Mouse (Mus musculus): ENCODE measurements around the gene Mettl15. TPM values are rescaled to one million over a fixed set of nuclear protein-coding genes. Genes with fewer than 3 reads are reported as not detected.
A peak's percentile ranks its signal among the peaks of the same experiment; 100 is the strongest.

The Mettl15 gene
- polyA plus RNA-seq, 1 experiment from 2014 or later: 11.2 TPM

DNA sequence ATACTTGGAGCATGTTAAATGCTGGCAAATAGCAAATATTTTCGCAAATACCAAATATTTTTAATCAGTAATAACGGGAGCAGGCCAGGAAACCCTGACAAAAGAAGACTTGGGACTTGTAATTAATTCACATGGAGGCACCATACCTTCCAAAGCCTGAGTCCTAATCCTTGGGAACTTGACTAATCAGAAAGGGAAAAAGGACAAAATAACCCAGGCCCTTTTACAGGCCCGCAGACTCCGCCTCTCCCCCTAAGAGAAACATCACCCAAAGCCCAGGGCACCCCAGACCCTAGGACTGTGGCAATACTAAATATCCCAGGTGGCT is 312 bp downstream of the Mettl15 start:
- no peaks in the 10 kb centered on the region for H3K9me3 ChIP-seq (ENCODE audit: control insufficient read depth, low read length)
- H3K27me3 ChIP-seq (ENCODE audit: control insufficient read depth, insufficient read depth, low read length): no peaks in the 10 kb centered on the region
- ATAC-seq (ENCODE audit: insufficient read depth, low FRiP score, low TSS enrichment) (no peak), DNase-seq (ENCODE audit: low spot score) (no peak)
- no peak overlapping the region for H3K27ac ChIP-seq (ENCODE audit: low read depth, low read length)
- peak overlapping the region; percentile 62 for H3K4me2 ChIP-seq (ENCODE audit: low read depth)
- H3K4me3 ChIP-seq (ENCODE audit: low read depth, low read length): peak overlapping the region; percentile 70
- WGBS: 8% methylated on average over 4 of the region's 4 CpGs
- peak overlapping the region; percentile 53 for H3K9ac ChIP-seq (ENCODE audit: low read length)
- no peaks in the 10 kb centered on the region; the same call in 1 of the 2 replicates for H3K4me1 ChIP-seq (ENCODE audit: control insufficient read depth, insufficient read depth, low read length)
- H3K36me3 ChIP-seq (ENCODE audit: control insufficient read depth, insufficient read depth, low read length): no peaks in the 10 kb centered on the region

DNA sequence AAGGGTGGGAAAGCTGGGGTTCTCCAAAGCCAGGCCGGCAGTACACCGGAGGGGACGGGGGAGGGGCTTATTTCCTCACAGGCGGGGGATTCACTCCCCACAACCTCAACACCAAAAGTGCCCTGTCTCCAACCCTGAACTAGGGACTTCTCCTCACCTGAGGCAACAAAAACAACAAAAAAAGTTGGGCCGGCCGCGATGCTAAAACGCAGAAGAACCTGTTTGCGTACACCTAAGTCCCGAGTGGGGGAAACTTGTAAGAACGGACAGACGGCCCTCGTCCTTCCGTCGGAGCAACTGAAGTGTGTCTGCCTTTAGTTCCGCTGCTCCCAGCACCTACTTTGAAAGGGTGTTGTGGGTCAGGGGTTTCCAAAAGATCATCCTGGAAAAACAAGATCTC is 2.5 kb downstream of the Mettl15 start:
- H3K4me2 ChIP-seq (ENCODE audit: low read depth): peak overlapping the region; percentile 39
- no peak overlapping the region for H3K27ac ChIP-seq (ENCODE audit: low read depth, low read length)
- H3K4me1 ChIP-seq (ENCODE audit: control insufficient read depth, insufficient read depth, low read length): no peaks in the 10 kb centered on the region; the same call in 1 of the 2 replicates
- under 1% methylated on average over 16 of the region's 16 CpGs for WGBS
- no peaks in the 10 kb centered on the region for H3K27me3 ChIP-seq (ENCODE audit: control insufficient read depth, insufficient read depth, low read length)
- ATAC-seq (ENCODE audit: insufficient read depth, low FRiP score, low TSS enrichment): no peak
- DNase-seq (ENCODE audit: low spot score): peak; percentile 61
- H3K9ac ChIP-seq (ENCODE audit: low read length): peak overlapping the region; percentile 59
- H3K9me3 ChIP-seq (ENCODE audit: control insufficient read depth, low read length): no peaks in the 10 kb centered on the region
- H3K36me3 ChIP-seq (ENCODE audit: control insufficient read depth, insufficient read depth, low read length): no peaks in the 10 kb centered on the region
- peak overlapping the region; percentile 33 for H3K4me3 ChIP-seq (ENCODE audit: low read depth, low read length)

DNA sequence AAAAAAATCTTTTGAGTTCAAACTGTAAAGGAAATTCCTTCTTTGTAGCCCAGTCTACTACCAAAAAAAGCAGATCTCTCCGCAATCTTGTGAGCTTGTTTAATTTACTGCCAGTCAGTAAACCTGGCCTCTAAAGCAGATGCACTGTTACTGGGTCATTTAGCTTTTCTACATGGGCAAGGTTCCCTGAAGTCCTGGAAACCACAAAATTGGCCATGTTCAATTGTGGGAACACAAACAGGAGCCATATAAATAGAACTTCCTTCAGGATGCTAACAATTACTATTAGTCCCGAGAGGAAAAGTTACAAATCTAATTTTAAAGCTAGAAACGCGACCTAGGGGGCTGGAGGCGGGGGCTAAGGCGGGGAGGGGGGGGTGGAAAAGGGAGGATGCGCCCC is 3.0 kb downstream of the Mettl15 start:
- H3K9ac ChIP-seq (ENCODE audit: low read length): peak overlapping the region; percentile 59
- H3K4me2 ChIP-seq (ENCODE audit: low read depth): peak overlapping the region; percentile 39
- DNase-seq (ENCODE audit: low spot score) (no peak), ATAC-seq (ENCODE audit: insufficient read depth, low FRiP score, low TSS enrichment) (no peak)
- no peaks in the 10 kb centered on the region for H3K36me3 ChIP-seq (ENCODE audit: control insufficient read depth, insufficient read depth, low read length)
- 6% methylated on average over 7 of the region's 7 CpGs for WGBS
- peak overlapping the region; percentile 33 for H3K4me3 ChIP-seq (ENCODE audit: low read depth, low read length)
- no peaks in the 10 kb centered on the region for H3K27me3 ChIP-seq (ENCODE audit: control insufficient read depth, insufficient read depth, low read length)
- no peaks in the 10 kb centered on the region; the same call in 1 of the 2 replicates for H3K4me1 ChIP-seq (ENCODE audit: control insufficient read depth, insufficient read depth, low read length)
- H3K9me3 ChIP-seq (ENCODE audit: control insufficient read depth, low read length): no peaks in the 10 kb centered on the region
- H3K27ac ChIP-seq (ENCODE audit: low read depth, low read length): no peak overlapping the region

DNA sequence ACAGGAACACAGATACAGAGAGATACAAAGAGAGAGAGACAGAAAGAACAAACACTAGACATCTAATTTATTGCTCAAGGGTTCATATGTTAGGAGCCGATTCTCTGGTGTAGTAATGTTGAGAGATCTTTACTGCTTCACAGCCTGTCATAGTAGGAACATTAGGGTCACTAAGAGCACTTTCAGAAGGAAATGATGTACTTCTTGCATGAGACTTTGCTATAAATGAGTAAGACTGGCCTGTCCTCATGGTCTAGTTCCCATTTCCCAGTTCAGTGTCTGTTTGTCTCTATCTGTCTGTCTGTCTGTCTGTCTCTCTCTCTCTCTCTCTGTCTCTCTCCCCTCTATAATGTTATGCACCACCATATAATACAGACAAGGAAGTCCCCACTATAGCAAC is 7.5 kb downstream of the Mettl15 start:
- DNase-seq (ENCODE audit: low spot score) (no peak), ATAC-seq (ENCODE audit: insufficient read depth, low FRiP score, low TSS enrichment) (no peak)
- Histone ChIP-seq H3K27ac (ENCODE audit: low read depth, low read length) (no peak overlapping the region), H3K27me3 (ENCODE audit: control insufficient read depth, insufficient read depth, low read length) (no peaks in the 10 kb centered on the region), H3K9me3 (ENCODE audit: control insufficient read depth, low read length) (no peaks in the 10 kb centered on the region), H3K9ac (ENCODE audit: low read length) (no peak overlapping the region), H3K4me3 (ENCODE audit: low read depth, low read length) (no peak overlapping the region), H3K4me1 (ENCODE audit: control insufficient read depth, insufficient read depth, low read length) (no peaks in the 10 kb centered on the region; the same call in 1 of the 2 replicates), H3K36me3 (ENCODE audit: control insufficient read depth, insufficient read depth, low read length) (no peaks in the 10 kb centered on the region), H3K4me2 (ENCODE audit: low read depth) (no peak overlapping the region)
- 90% methylated on average over 1 of the region's 1 CpGs for WGBS

DNA sequence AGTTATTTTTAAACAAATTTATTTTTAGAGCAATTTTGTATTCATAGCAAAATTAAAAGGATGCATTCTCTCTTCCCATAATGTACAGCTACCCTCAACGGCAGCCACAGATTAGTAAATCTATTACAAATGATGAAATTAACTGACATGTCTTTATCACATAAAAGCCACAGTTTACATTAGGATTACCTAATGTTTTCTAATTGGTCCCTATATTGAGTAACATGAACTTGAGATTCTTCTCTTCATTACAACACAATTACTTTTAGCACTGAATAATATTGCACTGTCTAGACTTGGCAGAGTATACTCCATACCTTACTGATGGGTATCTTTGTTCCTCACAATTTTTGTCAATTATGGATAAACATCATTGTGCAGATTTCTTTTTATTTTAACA is 17.8 kb downstream of the Mettl15 start:
- Histone ChIP-seq H3K4me3 (ENCODE audit: low read depth, low read length) (no peak overlapping the region), H3K4me2 (ENCODE audit: low read depth) (no peak overlapping the region), H3K27ac (ENCODE audit: low read depth, low read length) (no peak overlapping the region), H3K4me1 (ENCODE audit: control insufficient read depth, insufficient read depth, low read length) (no peaks in the 10 kb centered on the region), H3K27me3 (ENCODE audit: control insufficient read depth, insufficient read depth, low read length) (no peaks in the 10 kb centered on the region), H3K36me3 (ENCODE audit: control insufficient read depth, insufficient read depth, low read length) (no peaks in the 10 kb centered on the region), H3K9me3 (ENCODE audit: control insufficient read depth, low read length) (no peaks in the 10 kb centered on the region), H3K9ac (ENCODE audit: low read length) (no peak overlapping the region)
- ATAC-seq (ENCODE audit: insufficient read depth, low FRiP score, low TSS enrichment): no peak
- 92% methylated on average over 1 of the region's 1 CpGs for WGBS
- DNase-seq (ENCODE audit: low spot score): no peak

DNA sequence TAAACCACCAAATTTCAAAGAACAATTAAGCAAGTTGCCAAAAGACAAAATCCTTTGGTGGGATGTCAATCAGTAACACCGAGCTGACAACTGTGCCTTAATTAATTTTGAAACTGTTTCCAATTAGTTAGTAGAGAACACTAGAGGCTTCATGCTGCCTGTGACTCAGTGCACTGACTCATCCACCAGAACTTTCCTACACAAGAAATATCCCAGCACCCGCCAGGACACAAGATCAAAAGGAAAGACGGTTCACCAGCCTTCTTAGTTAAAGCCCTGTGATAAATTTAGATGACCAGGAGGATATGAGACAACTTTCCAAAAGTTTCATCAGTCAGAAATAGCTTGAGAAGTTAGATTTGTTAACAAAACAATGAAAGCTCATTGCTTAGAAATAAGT is 38.6 kb downstream of the Mettl15 start:
- Histone ChIP-seq H3K4me3 (ENCODE audit: low read depth, low read length) (no peak overlapping the region), H3K4me2 (ENCODE audit: low read depth) (no peak overlapping the region), H3K27ac (ENCODE audit: low read depth, low read length) (no peak overlapping the region), H3K36me3 (ENCODE audit: control insufficient read depth, insufficient read depth, low read length) (no peaks in the 10 kb centered on the region), H3K4me1 (ENCODE audit: control insufficient read depth, insufficient read depth, low read length) (no peaks in the 10 kb centered on the region), H3K9ac (ENCODE audit: low read length) (no peak overlapping the region), H3K9me3 (ENCODE audit: control insufficient read depth, low read length) (no peaks in the 10 kb centered on the region), H3K27me3 (ENCODE audit: control insufficient read depth, insufficient read depth, low read length) (no peaks in the 10 kb centered on the region)
- ATAC-seq (ENCODE audit: insufficient read depth, low FRiP score, low TSS enrichment) (no peak), DNase-seq (ENCODE audit: low spot score) (no peak)
- 80% methylated on average over 3 of the region's 3 CpGs for WGBS

DNA sequence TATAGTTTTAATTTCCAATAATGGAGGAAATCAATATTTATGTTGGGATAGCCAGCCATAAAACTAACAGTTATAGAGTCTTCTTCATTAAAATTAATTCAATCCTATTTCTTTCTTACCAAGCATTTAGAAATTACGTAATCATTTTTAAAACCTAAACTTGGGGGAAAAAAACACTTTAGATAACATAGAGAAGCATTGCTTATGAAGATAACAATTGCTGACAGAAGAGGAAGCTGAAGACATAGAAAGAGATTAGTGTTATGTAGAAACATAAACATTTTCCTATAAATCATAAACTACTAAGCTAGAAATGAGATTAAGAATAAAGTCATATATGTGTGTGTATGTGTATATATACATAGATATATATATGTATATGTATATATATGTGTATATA is 44.8 kb downstream of the Mettl15 start:
- no peak overlapping the region for H3K4me2 ChIP-seq (ENCODE audit: low read depth)
- no peak overlapping the region for H3K4me3 ChIP-seq (ENCODE audit: low read depth, low read length)
- H3K27ac ChIP-seq (ENCODE audit: low read depth, low read length): no peak overlapping the region
- WGBS: 88% methylated on average over 1 of the region's 1 CpGs
- DNase-seq (ENCODE audit: low spot score): no peak
- no peaks in the 10 kb centered on the region for H3K36me3 ChIP-seq (ENCODE audit: control insufficient read depth, insufficient read depth, low read length)
- no peaks in the 10 kb centered on the region for H3K4me1 ChIP-seq (ENCODE audit: control insufficient read depth, insufficient read depth, low read length)
- no peaks in the 10 kb centered on the region for H3K9me3 ChIP-seq (ENCODE audit: control insufficient read depth, low read length)
- H3K27me3 ChIP-seq (ENCODE audit: control insufficient read depth, insufficient read depth, low read length): no peaks in the 10 kb centered on the region
- ATAC-seq (ENCODE audit: insufficient read depth, low FRiP score, low TSS enrichment): no peak
- no peak overlapping the region for H3K9ac ChIP-seq (ENCODE audit: low read length)

DNA sequence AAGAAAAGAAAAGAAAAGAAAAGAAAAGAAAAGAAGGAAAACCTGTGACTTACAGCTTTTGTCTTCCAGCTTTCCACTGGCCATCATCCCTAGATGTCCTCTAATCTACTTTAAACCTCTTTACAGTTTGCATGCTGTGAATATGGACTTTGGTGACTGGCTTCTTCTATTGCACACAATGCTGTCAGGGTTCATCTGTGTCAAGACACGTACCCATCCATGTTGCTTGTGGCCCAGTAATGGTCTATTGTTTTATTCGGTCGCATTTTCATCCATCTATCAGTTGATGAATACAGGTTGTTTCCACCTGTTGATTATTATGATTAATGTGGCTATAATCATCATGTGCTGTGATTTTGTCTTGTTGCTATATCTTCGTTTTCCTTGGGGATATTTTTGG is 46.7 kb downstream of the Mettl15 start:
- Histone ChIP-seq H3K9me3 (ENCODE audit: control insufficient read depth, low read length) (no peaks in the 10 kb centered on the region), H3K27me3 (ENCODE audit: control insufficient read depth, insufficient read depth, low read length) (no peaks in the 10 kb centered on the region), H3K27ac (ENCODE audit: low read depth, low read length) (no peak overlapping the region), H3K4me2 (ENCODE audit: low read depth) (no peak overlapping the region), H3K4me3 (ENCODE audit: low read depth, low read length) (no peak overlapping the region), H3K4me1 (ENCODE audit: control insufficient read depth, insufficient read depth, low read length) (no peaks in the 10 kb centered on the region), H3K36me3 (ENCODE audit: control insufficient read depth, insufficient read depth, low read length) (no peaks in the 10 kb centered on the region), H3K9ac (ENCODE audit: low read length) (no peak overlapping the region)
- no peak for DNase-seq (ENCODE audit: low spot score)
- 84% methylated on average over 4 of the region's 4 CpGs for WGBS
- ATAC-seq (ENCODE audit: insufficient read depth, low FRiP score, low TSS enrichment): no peak

DNA sequence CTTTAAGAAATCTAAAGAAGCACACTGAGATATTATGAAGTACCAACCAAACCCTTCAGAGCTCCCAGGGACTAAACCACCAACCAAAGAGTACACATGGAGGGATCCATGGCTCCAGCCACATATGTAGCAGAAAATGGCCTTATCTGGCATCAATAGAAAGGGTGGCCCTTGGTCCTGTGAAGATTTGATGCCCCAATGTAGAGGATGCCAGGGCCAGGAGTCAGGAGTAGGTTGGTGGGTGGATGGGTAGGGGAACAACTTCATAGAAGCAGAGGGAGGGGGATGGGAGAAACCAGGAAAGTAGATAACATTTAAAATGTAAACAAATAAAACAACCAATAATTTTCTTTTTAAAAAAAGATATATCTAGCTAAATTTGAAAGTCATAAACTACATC is 50.1 kb downstream of the Mettl15 start:
- ATAC-seq (ENCODE audit: insufficient read depth, low FRiP score, low TSS enrichment): no peak
- no peak for DNase-seq (ENCODE audit: low spot score)
- H3K4me2 ChIP-seq (ENCODE audit: low read depth): no peak overlapping the region
- H3K36me3 ChIP-seq (ENCODE audit: control insufficient read depth, insufficient read depth, low read length): no peaks in the 10 kb centered on the region
- H3K9ac ChIP-seq (ENCODE audit: low read length): no peak overlapping the region
- H3K4me1 ChIP-seq (ENCODE audit: control insufficient read depth, insufficient read depth, low read length): no peaks in the 10 kb centered on the region
- H3K27me3 ChIP-seq (ENCODE audit: control insufficient read depth, insufficient read depth, low read length): no peaks in the 10 kb centered on the region
- no peaks in the 10 kb centered on the region for H3K9me3 ChIP-seq (ENCODE audit: control insufficient read depth, low read length)
- H3K4me3 ChIP-seq (ENCODE audit: low read depth, low read length): no peak overlapping the region
- no peak overlapping the region for H3K27ac ChIP-seq (ENCODE audit: low read depth, low read length)

Data from neural tube, embryonic 11.5 days (tissue).